ENCODE assay signal across 17 mouse cellular contexts in genomic region chr8:128404876-128405275, GRCm38 (mm10). TPM values are rescaled to one million over a fixed set of nuclear protein-coding genes. Genes with fewer than 3 reads are reported as not detected.
A peak's percentile ranks its signal among the peaks of the same experiment; 100 is the strongest.
DNase-seq lines count a peak whose midpoint lies in the region; ATAC-seq and TF ChIP-seq lines count a peak whose summit lies in the region.
"Had no signal": no experiment of that assay in that cellular context is flagged by ENCODE, and none has a peak within 500 bp of the region (broad histone marks: within the 10 kb centered on the region; RNA-seq: fewer than 3 reads in every experiment).

No protein-coding gene starts in this region.

- no peak for TF ChIP-seq CTCF in lung, embryonic 14.5 days (IDR thresholded peaks at IDR 0.05; ENCODE audit: low read depth)

- H3K4me2 ChIP-seq in intestine, embryonic 14.5 days (ENCODE audit: low read length) = no peak overlapping the region
- no peak overlapping the region for H3K4me2 ChIP-seq in intestine, embryonic 16.5 days (ENCODE audit: low read depth, low read length)
- H3K4me2 ChIP-seq in lung, embryonic 14.5 days = no peak overlapping the region
- H3K4me2 ChIP-seq: hindbrain, embryonic 13.5 days; intestine, embryonic 15.5 days; limb, embryonic 12.5 days; liver, embryonic 15.5 days had no signal

- H3K27me3 ChIP-seq in intestine, embryonic 14.5 days (replicated peaks; ENCODE audit: control insufficient read depth, insufficient read depth, low read length) = no peaks in the 10 kb centered on the region
- no peaks in the 10 kb centered on the region for H3K27me3 ChIP-seq in intestine, embryonic 16.5 days (replicated peaks; ENCODE audit: control insufficient read depth, insufficient read depth, low read length)
- no peaks in the 10 kb centered on the region for H3K27me3 ChIP-seq in lung, embryonic 14.5 days (ENCODE audit: insufficient read depth, low read length)
- H3K27me3 ChIP-seq: hindbrain, embryonic 13.5 days; intestine, embryonic 15.5 days; limb, embryonic 12.5 days; liver, embryonic 15.5 days had no signal

- no peak overlapping the region for H3K4me3 ChIP-seq in intestine, embryonic 14.5 days (ENCODE audit: low read depth, low read length)
- no peak overlapping the region for H3K4me3 ChIP-seq in intestine, embryonic 16.5 days (ENCODE audit: low read length)
- H3K4me3 ChIP-seq in lung, embryonic 14.5 days (ENCODE audit: low read depth, low read length) = no peak overlapping the region
- H3K4me3 ChIP-seq: embryonic facial prominence, embryonic 10.5 days; hindbrain, embryonic 13.5 days; intestine, embryonic 15.5 days; layer of hippocampus, adult 2 months; left cerebral cortex, adult 2 months; limb, embryonic 12.5 days; liver, embryonic 15.5 days had no signal

- no peak overlapping the region for H3K9ac ChIP-seq in intestine, embryonic 14.5 days (ENCODE audit: low read length)
- H3K9ac ChIP-seq in intestine, embryonic 16.5 days (ENCODE audit: low read depth, low read length) = no peak overlapping the region
- H3K9ac ChIP-seq in lung, embryonic 14.5 days = no peak overlapping the region
- H3K9ac ChIP-seq: hindbrain, embryonic 13.5 days; intestine, embryonic 15.5 days; limb, embryonic 12.5 days; liver, embryonic 15.5 days had no signal

- peak; percentile 23 to 31 for DNase-seq in cerebellum, postnatal 10 days
- DNase-seq in cerebellum, adult 9-11 months = no peak
- peak; percentile 32 for DNase-seq in intestine, embryonic 14.5 days (ENCODE audit: low spot score)
- peak; percentile 37 for DNase-seq in lung, embryonic 14.5 days
- DNase-seq in lung, postnatal 14 days = no peak
- DNase-seq in adrenal gland, postnatal 25 days = peak; percentile 30
- DNase-seq in thymus, postnatal 0 days (ENCODE audit: low spot score) = no peak
- DNase-seq: heart, adult 18-20 months had no signal

- ATAC-seq in intestine, embryonic 14.5 days (replicated peaks; ENCODE audit: low FRiP score, low TSS enrichment, low read depth) = no peak
- ATAC-seq in intestine, embryonic 16.5 days = no peak
- no peak for ATAC-seq in lung, embryonic 14.5 days (ENCODE audit: insufficient read depth)
- ATAC-seq: forebrain, embryonic 16.5 days; intestine, embryonic 15.5 days had no signal

- no peak overlapping the region for H3K27ac ChIP-seq in intestine, embryonic 14.5 days (ENCODE audit: low read depth)
- H3K27ac ChIP-seq in intestine, embryonic 16.5 days (ENCODE audit: low read length) = no peak overlapping the region
- no peak overlapping the region for H3K27ac ChIP-seq in lung, embryonic 14.5 days (ENCODE audit: low read depth)
- H3K27ac ChIP-seq: embryonic facial prominence, embryonic 10.5 days; hindbrain, embryonic 13.5 days; intestine, embryonic 15.5 days; layer of hippocampus, adult 2 months; left cerebral cortex, adult 2 months; limb, embryonic 12.5 days; liver, embryonic 15.5 days had no signal

- no peaks in the 10 kb centered on the region for H3K36me3 ChIP-seq in intestine, embryonic 14.5 days (ENCODE audit: control insufficient read depth, insufficient read depth, low read length)
- H3K36me3 ChIP-seq in intestine, embryonic 16.5 days (ENCODE audit: control insufficient read depth, insufficient read depth, low read length) = no peaks in the 10 kb centered on the region
- no peaks in the 10 kb centered on the region for H3K36me3 ChIP-seq in lung, embryonic 14.5 days (ENCODE audit: insufficient read depth)
- H3K36me3 ChIP-seq: embryonic facial prominence, embryonic 10.5 days; hindbrain, embryonic 13.5 days; intestine, embryonic 15.5 days; limb, embryonic 12.5 days; liver, embryonic 15.5 days had no signal

- H3K4me1 ChIP-seq in intestine, embryonic 14.5 days (replicated peaks; ENCODE audit: control insufficient read depth, insufficient read depth, low read length) = no peaks in the 10 kb centered on the region
- no peaks in the 10 kb centered on the region for H3K4me1 ChIP-seq in intestine, embryonic 16.5 days (ENCODE audit: control insufficient read depth, insufficient read depth, low read length)
- H3K4me1 ChIP-seq in lung, embryonic 14.5 days (ENCODE audit: insufficient read depth) = no peaks in the 10 kb centered on the region
- H3K4me1 ChIP-seq: embryonic facial prominence, embryonic 10.5 days; hindbrain, embryonic 13.5 days; intestine, embryonic 15.5 days; liver, embryonic 15.5 days had no signal

- no peaks in the 10 kb centered on the region for H3K9me3 ChIP-seq in intestine, embryonic 14.5 days (ENCODE audit: control insufficient read depth, low read length)
- no peaks in the 10 kb centered on the region for H3K9me3 ChIP-seq in intestine, embryonic 16.5 days (ENCODE audit: control insufficient read depth, low read length)
- H3K9me3 ChIP-seq in lung, embryonic 14.5 days (ENCODE audit: low read depth, low read length) = no peaks in the 10 kb centered on the region
- H3K9me3 ChIP-seq: embryonic facial prominence, embryonic 10.5 days; hindbrain, embryonic 13.5 days; intestine, embryonic 15.5 days; limb, embryonic 12.5 days; liver, embryonic 15.5 days had no signal

- 80% methylated on average over 2 of the region's 2 CpGs for WGBS in intestine, embryonic 14.5 days
- 71% methylated on average over 2 of the region's 2 CpGs for WGBS in intestine, embryonic 16.5 days
- 66% methylated on average over 2 of the region's 2 CpGs for WGBS in lung, embryonic 14.5 days

RNA-seq across cellular contexts. Expression of gene Nrp1, which starts 46.5 kb away (rescaled TPM):
- 65.5 and 66.0 TPM in 2 replicates for polyA plus RNA-seq in intestine, embryonic 14.5 days (2014; fragmentation: Nextera tagmentation; extraction: Ambion mirVana)
- 49.1 and 49.3 TPM in 2 replicates for polyA plus RNA-seq in intestine, embryonic 16.5 days (2015; fragmentation: Nextera tagmentation; extraction: Ambion mirVana)
- polyA plus RNA-seq in lung, embryonic 14.5 days (2014; fragmentation: Nextera tagmentation; extraction: Ambion mirVana) = 94.3 and 94.8 TPM in 2 replicates
- 115 and 135 TPM in 2 replicates for total RNA-seq in adrenal gland, postnatal 25 days (2021)
- 45.8 and 49.3 TPM in 2 replicates for polyA plus RNA-seq in thymus, postnatal 0 days (2015; fragmentation: Nextera tagmentation; extraction: Ambion mirVana)

Comparison
In these comparisons a context has a peak if more than half of its experiments do, and no peak if none do; other contexts are left out.
1. DNase-seq: peak in cerebellum, postnatal 10 days (2 of 2), intestine, embryonic 14.5 days (single experiment), lung, embryonic 14.5 days (single experiment) and adrenal gland, postnatal 25 days (single experiment); none in cerebellum, adult 9-11 months (single experiment), lung, postnatal 14 days (single experiment) and thymus, postnatal 0 days (single experiment).